Mouse (Mus musculus) limb, embryonic 14.5 days (tissue): ENCODE results near the gene Nrxn3. TPM values are rescaled to one million over a fixed set of nuclear protein-coding genes. Genes with fewer than 3 reads are reported as not detected.

Source experiments
- ATAC-seq: fragments of 200-750 bp; cut with Nextera tagmentation; 2 replicates; pipeline ENCODE4 v1.8.0; 2017; ENCODE audit warnings: low read depth, moderate number of reproducible peaks, moderate TSS enrichment; ENCODE audit not compliant: low FRiP score
- DNase-seq: peaks from one replicate; pipeline ENCODE4 v3.0.0-alpha.2; 2015; ENCODE audit warnings: low spot score
- H3K27ac ChIP-seq: fragments of 300-500 bp; sonication (generic); replicated peaks from 2 replicates; pipeline ENCODE4 v1.5.1; 2014; ENCODE audit warnings: low read depth, mild to moderate bottlenecking, low read length, moderate library complexity, mixed read lengths
- H3K27me3 ChIP-seq: fragments of 300-500 bp; sonication (generic); 2 replicates; pipeline ENCODE4 v1.6.1; 2014; ENCODE audit warnings: low read length, mixed read lengths; ENCODE audit not compliant: control insufficient read depth, insufficient read depth
- H3K36me3 ChIP-seq: fragments of 300-500 bp; sonication (generic); 2 replicates; pipeline ENCODE4 v1.6.1; 2014; ENCODE audit warnings: mild to moderate bottlenecking, low read length, moderate library complexity, mixed read lengths; ENCODE audit not compliant: control insufficient read depth, insufficient read depth
- H3K4me1 ChIP-seq: fragments of 300-500 bp; sonication (generic); 2 replicates; pipeline ENCODE4 v1.6.1; 2014; ENCODE audit warnings: antibody characterized with exemption, low read length, mixed read lengths; ENCODE audit not compliant: control insufficient read depth, insufficient read depth
- H3K4me2 ChIP-seq: fragments of 300-500 bp; sonication (generic); replicated peaks from 2 replicates; pipeline ENCODE4 v1.6.1; 2014; ENCODE audit warnings: low read depth, mild to moderate bottlenecking, low read length, moderate library complexity; ENCODE audit not compliant: severe bottlenecking
- H3K4me3 ChIP-seq: fragments of 300-500 bp; sonication (generic); replicated peaks from 2 replicates; pipeline ENCODE4 v1.5.1; 2014; ENCODE audit warnings: low read length
- H3K9ac ChIP-seq: fragments of 300-500 bp; sonication (generic); 2 replicates; pipeline ENCODE4 v1.6.1; 2014; ENCODE audit warnings: mild to moderate bottlenecking, low read depth, low read length, moderate library complexity; ENCODE audit not compliant: severe bottlenecking
- H3K9me3 ChIP-seq: fragments of 300-500 bp; sonication (generic); 2 replicates; pipeline ENCODE4 v1.6.1; 2016; ENCODE audit warnings: low read length; ENCODE audit not compliant: control insufficient read depth
- POLR2A ChIP-seq: fragments of 200-500 bp; IDR thresholded peaks from 2 replicates; pipeline ENCODE4 v1.8.0; 2012; ENCODE audit warnings: inconsistent platforms, mild to moderate bottlenecking, moderate library complexity, borderline replicate concordance; ENCODE audit not compliant: insufficient read depth, insufficient read length; ENCODE audit errors: extremely low read depth
- WGBS: fragments of 180-500 bp; shearing (Covaris S2); extraction: QIAGEN DNeasy Blood & Tissue Kit; methylation state at CpG from one replicate; pipeline ENCODE4 v1.1.7; 2014; 5-methylcytosine and 5-hydroxymethylcytosine counted together
- polyA plus RNA-seq, 2 experiments: library from polyadenylated mRNA; depleted of rRNA in 1 of 2; stranded (reverse) in 1 of 2; unstranded in 1 of 2; fragments of >200 nt; fragmentation: Nextera tagmentation in 1 of 2; extraction: Ambion mirVana in 1 of 2; gene quantifications; 2 replicates each; pipeline versions ENCODE4 v1.2.1 to v1.2.3; 2012 to 2014

The Nrxn3 gene
- polyA plus RNA-seq, 2 experiments: 0.74 to 1.4 TPM

DNA sequence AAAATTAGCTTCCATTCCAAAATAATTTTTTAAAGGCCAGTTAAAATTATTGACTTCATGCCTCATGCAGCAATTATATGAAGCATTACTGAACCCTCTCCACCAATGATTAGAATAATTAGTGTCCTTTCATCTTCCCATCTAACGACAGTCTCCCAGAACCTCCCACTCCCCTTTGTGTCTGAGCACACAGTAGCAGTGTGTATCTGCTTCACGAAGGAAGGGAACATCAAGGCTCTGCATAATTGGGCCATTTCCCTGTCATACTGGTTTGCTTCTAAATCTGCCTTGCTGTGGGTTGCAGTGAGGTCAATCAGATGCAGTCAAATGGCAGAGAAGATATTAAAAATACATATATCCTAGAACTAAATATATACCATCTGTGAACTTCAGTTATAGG, 1291.3 kb downstream of the Nrxn3 start:
- H3K4me2 ChIP-seq: no peak overlapping the region
- H3K27me3 ChIP-seq: no peaks in the 10 kb centered on the region
- no peak overlapping the region for H3K27ac ChIP-seq
- ATAC-seq: no peak
- no peaks in the 10 kb centered on the region for H3K36me3 ChIP-seq
- TF ChIP-seq POLR2A: no peak
- no peak overlapping the region for H3K9ac ChIP-seq
- 33% methylated on average over 2 of the region's 2 CpGs for WGBS
- no peak overlapping the region for H3K4me3 ChIP-seq
- DNase-seq: no peak
- H3K9me3 ChIP-seq: no peaks in the 10 kb centered on the region
- H3K4me1 ChIP-seq: no peaks in the 10 kb centered on the region

DNA sequence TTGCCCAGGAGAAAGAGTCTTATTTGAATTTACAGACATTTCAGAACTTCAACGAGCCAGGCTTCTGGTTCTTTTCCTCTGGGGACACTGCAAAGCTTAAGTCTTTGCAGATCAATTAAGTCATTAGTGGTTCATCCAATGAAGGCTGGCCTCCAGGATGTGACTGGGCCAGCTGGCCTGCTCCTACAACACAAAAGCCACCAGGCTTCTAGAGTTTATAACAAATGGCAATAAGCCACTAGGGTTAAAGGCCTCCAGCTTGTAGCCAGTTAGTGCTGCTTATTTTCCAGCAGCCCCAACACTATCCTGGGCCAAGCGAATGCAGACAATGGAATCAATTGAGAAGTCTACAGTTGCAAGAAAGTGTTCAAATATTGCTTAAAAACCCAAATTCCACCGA, 1304.3 kb downstream of the Nrxn3 start:
- Histone ChIP-seq H3K9ac (no peak overlapping the region), H3K4me3 (no peak overlapping the region), H3K27me3 (no peaks in the 10 kb centered on the region), H3K27ac (no peak overlapping the region), H3K4me1 (no peaks in the 10 kb centered on the region), H3K9me3 (no peaks in the 10 kb centered on the region), H3K4me2 (no peak overlapping the region), H3K36me3 (no peaks in the 10 kb centered on the region)
- no peak for DNase-seq
- TF ChIP-seq POLR2A: no peak
- no peak for ATAC-seq
- 51% methylated on average over 3 of the region's 3 CpGs for WGBS

DNA sequence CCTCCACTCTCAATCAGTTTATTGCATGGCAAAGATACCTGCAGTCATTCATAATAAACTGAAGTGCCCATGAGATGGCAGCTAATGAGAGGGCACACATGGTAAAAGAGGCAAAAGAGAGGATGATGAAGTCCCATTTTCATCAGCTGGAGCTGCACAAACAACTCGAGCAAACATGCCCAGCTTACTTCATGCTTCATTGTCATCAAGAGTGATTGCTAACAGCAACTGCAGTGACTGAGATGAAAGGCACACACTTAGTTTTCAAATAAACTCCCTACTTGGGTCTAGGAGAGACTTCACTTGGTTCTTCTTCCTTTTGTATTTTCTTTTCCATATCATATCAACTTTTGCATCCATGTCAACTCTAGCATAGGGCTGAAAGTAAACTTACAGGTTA, 1318.4 kb downstream of the Nrxn3 start:
- WGBS: 52% methylated on average over 1 of the region's 1 CpGs
- Histone ChIP-seq H3K27ac (no peak overlapping the region), H3K4me1 (no peaks in the 10 kb centered on the region), H3K36me3 (no peaks in the 10 kb centered on the region), H3K9ac (no peak overlapping the region), H3K4me3 (no peak overlapping the region), H3K4me2 (no peak overlapping the region), H3K9me3 (no peaks in the 10 kb centered on the region), H3K27me3 (no peaks in the 10 kb centered on the region)
- DNase-seq: no peak
- TF ChIP-seq POLR2A: no peak
- ATAC-seq: no peak

DNA sequence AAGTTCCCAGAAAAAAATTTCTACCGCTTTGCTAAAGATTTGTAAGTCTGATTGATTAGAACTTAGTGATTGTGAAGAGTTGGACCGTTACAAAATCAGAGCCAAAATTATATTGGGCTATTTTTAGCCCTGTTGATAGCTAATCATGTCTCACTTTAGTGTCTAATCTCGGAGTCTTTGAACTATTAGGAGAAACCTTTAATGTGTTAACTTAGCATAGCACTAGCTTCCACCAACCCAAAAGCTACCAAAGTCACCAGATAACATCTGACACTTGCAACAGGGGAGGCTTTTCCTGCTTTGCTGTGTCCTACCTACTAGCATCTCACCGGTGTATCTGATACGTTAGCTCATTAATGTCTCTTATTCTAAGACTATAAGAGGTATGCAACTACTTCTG, 1333.6 kb downstream of the Nrxn3 start:
- no peaks in the 10 kb centered on the region for H3K36me3 ChIP-seq
- no peak overlapping the region for H3K9ac ChIP-seq
- ATAC-seq (no peak), DNase-seq (no peak)
- H3K4me1 ChIP-seq: no peaks in the 10 kb centered on the region
- H3K4me2 ChIP-seq: no peak overlapping the region
- no peak overlapping the region for H3K4me3 ChIP-seq
- WGBS: 85% methylated on average over 5 of the region's 5 CpGs
- no peaks in the 10 kb centered on the region for H3K27me3 ChIP-seq
- TF ChIP-seq POLR2A: no peak
- no peak overlapping the region for H3K27ac ChIP-seq
- H3K9me3 ChIP-seq: no peaks in the 10 kb centered on the region

DNA sequence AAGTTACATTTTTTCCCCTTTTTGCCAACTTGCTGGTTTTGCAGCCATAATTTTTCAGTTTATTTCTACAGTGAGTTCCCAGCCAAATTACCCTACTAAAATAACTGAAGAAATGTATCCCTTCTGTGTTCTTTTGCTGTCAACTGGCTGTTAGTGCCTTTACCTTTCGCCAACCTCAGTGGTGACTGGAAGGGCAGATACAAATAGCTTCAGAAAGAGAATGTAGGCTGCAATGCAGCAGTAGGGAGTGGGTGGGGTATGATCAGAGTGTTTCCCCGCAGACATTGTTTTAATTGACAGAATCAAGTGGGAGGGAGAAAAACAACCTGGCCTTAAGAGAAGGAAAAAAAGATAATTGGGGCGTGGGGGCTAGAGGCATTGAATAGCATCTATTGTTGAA, 1337.1 kb downstream of the Nrxn3 start:
- ATAC-seq: no peak
- TF ChIP-seq POLR2A: no peak

DNA sequence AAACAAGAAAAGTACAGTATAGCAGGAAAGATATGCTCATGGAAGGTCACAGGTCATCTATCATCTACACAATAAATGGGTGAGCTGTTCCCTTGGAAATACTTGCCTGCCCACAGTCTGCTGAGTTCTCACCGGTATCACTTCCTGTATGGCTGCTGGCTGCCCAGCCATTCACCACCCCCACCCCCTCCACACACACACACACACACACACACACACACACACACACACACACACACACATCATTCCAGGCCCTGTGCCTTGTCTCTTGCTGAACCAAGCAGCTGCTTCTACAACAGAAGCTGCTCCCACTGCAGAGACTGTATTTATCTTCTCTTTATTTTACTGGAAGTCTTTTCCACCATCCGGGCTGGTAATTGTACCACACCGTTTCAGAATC, 1338.6 kb downstream of the Nrxn3 start:
- no peak for TF ChIP-seq POLR2A
- no peaks in the 10 kb centered on the region for H3K9me3 ChIP-seq
- no peak overlapping the region for H3K4me2 ChIP-seq
- no peaks in the 10 kb centered on the region for H3K4me1 ChIP-seq
- no peaks in the 10 kb centered on the region for H3K36me3 ChIP-seq
- no peak for ATAC-seq
- H3K9ac ChIP-seq: no peak overlapping the region
- no peak for DNase-seq
- no peak overlapping the region for H3K4me3 ChIP-seq
- 32% methylated on average over 3 of the region's 3 CpGs for WGBS
- no peak overlapping the region for H3K27ac ChIP-seq
- no peaks in the 10 kb centered on the region for H3K27me3 ChIP-seq

More for the DNA sequence above, 1337.1 kb downstream of the Nrxn3 start:
- no peak for DNase-seq
- Histone ChIP-seq H3K4me1 (no peaks in the 10 kb centered on the region), H3K27me3 (no peaks in the 10 kb centered on the region), H3K9ac (no peak overlapping the region), H3K4me3 (no peak overlapping the region), H3K27ac (no peak overlapping the region), H3K36me3 (no peaks in the 10 kb centered on the region), H3K4me2 (no peak overlapping the region), H3K9me3 (no peaks in the 10 kb centered on the region)
- 82% methylated on average over 3 of the region's 3 CpGs for WGBS
